Mouse (Mus musculus) cortical plate, adult 2 months (tissue): ENCODE measurements around the gene Ror1.

Experiments
- CTCF ChIP-seq: fragments of 200-500 bp; IDR thresholded peaks from 2 replicates; pipeline ENCODE4 v1.5.1; 2011; ENCODE audit warnings: mild to moderate bottlenecking, control low read depth, low read length; ENCODE audit not compliant: insufficient read depth; ENCODE audit errors: extremely low read depth
- POLR2A ChIP-seq: fragments of 200-500 bp; IDR thresholded peaks from 2 replicates; pipeline ENCODE4 v1.6.1; 2011; ENCODE audit warnings: mild to moderate bottlenecking, low read length, control low read depth; ENCODE audit not compliant: insufficient read depth; ENCODE audit errors: extremely low read depth

DNA sequence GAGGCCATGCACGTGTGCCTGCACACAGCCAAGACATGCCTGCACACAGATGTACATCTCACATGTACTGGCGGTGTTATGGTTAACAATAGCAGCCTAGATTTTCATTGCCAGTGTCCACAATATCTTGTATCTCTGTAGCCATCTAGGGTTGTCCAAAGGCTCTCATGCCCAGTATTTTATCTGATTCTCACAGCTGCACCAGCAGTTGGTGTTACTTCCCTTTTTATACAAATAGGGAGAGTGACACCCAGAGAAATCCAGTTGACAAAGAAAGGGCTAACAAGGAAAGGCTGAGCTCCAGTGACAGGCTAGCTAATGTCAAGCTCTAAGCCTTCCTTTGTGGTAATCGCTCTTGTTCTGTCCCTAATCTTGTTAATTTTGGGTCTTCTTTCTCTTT lies 43.3 kb upstream of the Ror1 start:
- TF ChIP-seq CTCF (no peak), POLR2A (no peak)
